Mouse (Mus musculus) brain, embryonic 14.5 days (tissue): ENCODE data around the gene Slc18a2.

Experiments
- CTCF ChIP-seq: fragments of 200-500 bp; IDR thresholded peaks from 2 replicates; pipeline ENCODE4 v1.5.1; 2012; ENCODE audit warnings: inconsistent platforms, mild to moderate bottlenecking, moderate library complexity, borderline replicate concordance; ENCODE audit not compliant: insufficient read depth, insufficient read length; ENCODE audit errors: extremely low read depth
- POLR2A ChIP-seq: fragments of 200-500 bp; IDR thresholded peaks from 2 replicates; pipeline ENCODE4 v1.6.1; 2012; ENCODE audit warnings: mild to moderate bottlenecking, inconsistent platforms, borderline replicate concordance; ENCODE audit not compliant: poor library complexity, insufficient read depth, insufficient read length, severe bottlenecking; ENCODE audit errors: extremely low read depth

DNA sequence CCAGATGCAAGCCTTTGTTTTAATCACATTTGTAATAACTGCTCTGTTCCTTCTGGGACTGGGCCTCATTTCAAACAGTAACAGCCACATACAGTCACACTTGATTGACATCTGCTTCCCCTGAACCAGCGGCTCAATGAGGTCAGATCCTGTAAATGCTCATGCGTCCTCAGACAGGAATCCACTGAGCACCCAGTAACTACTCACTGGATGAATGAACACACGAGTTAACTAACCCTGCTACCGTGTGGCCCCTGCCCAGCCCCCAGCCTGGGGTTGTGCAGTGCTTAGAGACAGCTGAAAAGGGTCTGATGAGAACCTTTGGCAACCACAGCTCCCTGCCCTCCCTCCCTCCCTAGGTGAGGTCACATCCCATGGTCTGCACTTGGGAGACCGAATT, 27.9 kb upstream of the Slc18a2 start:
- no peak for TF ChIP-seq CTCF
- TF ChIP-seq POLR2A, result no peak
